Mouse (Mus musculus): ENCODE results near the gene Lancl2.

DNA sequence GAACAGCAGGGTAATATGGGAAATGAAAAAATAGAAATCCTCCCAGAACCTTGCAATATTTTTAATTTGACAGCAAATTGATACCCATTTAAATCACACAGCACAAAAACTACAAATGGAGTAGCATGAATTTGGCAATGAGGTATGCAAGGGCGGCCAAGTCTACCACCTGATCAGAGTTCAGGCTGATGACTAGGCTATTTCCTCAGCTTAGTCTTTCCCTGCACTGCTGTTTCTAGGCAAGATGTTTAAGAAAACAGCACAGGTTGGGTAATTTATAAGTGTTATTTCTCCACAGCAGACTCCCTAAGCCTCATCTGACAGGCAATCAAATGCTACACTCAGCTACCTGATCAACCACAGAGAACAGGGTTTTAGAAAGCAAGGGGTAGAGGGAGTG is 81.9 kb downstream of the Lancl2 start:
- TF ChIP-seq POLR2A (IDR thresholded peaks at IDR 0.05; ENCODE audit: low read depth, low read length) (no peak), CTCF (IDR thresholded peaks at IDR 0.05; ENCODE audit: borderline replicate concordance, insufficient read depth, low read length) (no peak)

Data from embryonic fibroblast, embryonic 13.5 days (primary cell).